Mouse (Mus musculus) thymus, adult 2 months (tissue): ENCODE measurements around the gene Ispd. TPM values are rescaled to one million over a fixed set of nuclear protein-coding genes. Genes with fewer than 3 reads are reported as not detected.

Experiments used
- DNase-seq: peaks from one replicate; pipeline ENCODE4 v3.0.0; 2021
- H3K27ac ChIP-seq: fragments of 200-500 bp; 2 replicates; pipeline ENCODE4 v1.5.1; 2012; ENCODE audit warnings: low read length, control low read depth; ENCODE audit not compliant: control insufficient read depth, insufficient read depth
- H3K27me3 ChIP-seq: fragments of 200-500 bp; 2 replicates; pipeline ENCODE4 v1.6.1; 2012; ENCODE audit warnings: mild to moderate bottlenecking, low read length, moderate library complexity, mixed read lengths; ENCODE audit not compliant: control insufficient read depth, insufficient read depth
- H3K36me3 ChIP-seq: fragments of 200-500 bp; 2 replicates; pipeline ENCODE4 v1.6.1; 2012; ENCODE audit warnings: mild to moderate bottlenecking, low read length, moderate library complexity; ENCODE audit not compliant: control insufficient read depth, insufficient read depth
- H3K4me1 ChIP-seq: fragments of 200-500 bp; replicated peaks from 2 replicates; pipeline ENCODE4 v1.6.1; 2012; ENCODE audit warnings: low read length; ENCODE audit not compliant: control insufficient read depth, insufficient read depth
- H3K4me3 ChIP-seq: fragments of 200-500 bp; 2 replicates; pipeline ENCODE4 v1.5.1; 2012; ENCODE audit warnings: mild to moderate bottlenecking, low read length, control low read depth, moderate library complexity; ENCODE audit not compliant: control insufficient read depth, insufficient read depth
- CTCF ChIP-seq: fragments of 200-500 bp; IDR thresholded peaks from 2 replicates; pipeline ENCODE4 v1.5.1; 2012; ENCODE audit warnings: mild to moderate bottlenecking, control low read depth, low read length, moderate library complexity, borderline replicate concordance; ENCODE audit not compliant: control insufficient read depth, poor library complexity, insufficient read depth; ENCODE audit errors: extremely low read depth
- POLR2A ChIP-seq: fragments of 200-500 bp; IDR thresholded peaks from 2 replicates; pipeline ENCODE4 v1.6.1; 2012; ENCODE audit warnings: mild to moderate bottlenecking, low read length, control low read depth, moderate library complexity; ENCODE audit not compliant: control insufficient read depth, poor library complexity, insufficient read depth; ENCODE audit errors: extremely low read depth
- WGBS: fragments of 180-500 bp; shearing (Covaris S2); methylation state at CpG from one replicate; pipeline ENCODE4 v1.1.7; 2018; 5-methylcytosine and 5-hydroxymethylcytosine counted together
- polyA plus RNA-seq: library from polyadenylated mRNA; depleted of rRNA; stranded (reverse); fragments of >200 nt; gene quantifications from 2 replicates; pipeline ENCODE4 v1.2.3, GENCODE M21; 2012

Gene Ispd
- polyA plus RNA-seq, 1 experiment: 0.53 TPM

DNA sequence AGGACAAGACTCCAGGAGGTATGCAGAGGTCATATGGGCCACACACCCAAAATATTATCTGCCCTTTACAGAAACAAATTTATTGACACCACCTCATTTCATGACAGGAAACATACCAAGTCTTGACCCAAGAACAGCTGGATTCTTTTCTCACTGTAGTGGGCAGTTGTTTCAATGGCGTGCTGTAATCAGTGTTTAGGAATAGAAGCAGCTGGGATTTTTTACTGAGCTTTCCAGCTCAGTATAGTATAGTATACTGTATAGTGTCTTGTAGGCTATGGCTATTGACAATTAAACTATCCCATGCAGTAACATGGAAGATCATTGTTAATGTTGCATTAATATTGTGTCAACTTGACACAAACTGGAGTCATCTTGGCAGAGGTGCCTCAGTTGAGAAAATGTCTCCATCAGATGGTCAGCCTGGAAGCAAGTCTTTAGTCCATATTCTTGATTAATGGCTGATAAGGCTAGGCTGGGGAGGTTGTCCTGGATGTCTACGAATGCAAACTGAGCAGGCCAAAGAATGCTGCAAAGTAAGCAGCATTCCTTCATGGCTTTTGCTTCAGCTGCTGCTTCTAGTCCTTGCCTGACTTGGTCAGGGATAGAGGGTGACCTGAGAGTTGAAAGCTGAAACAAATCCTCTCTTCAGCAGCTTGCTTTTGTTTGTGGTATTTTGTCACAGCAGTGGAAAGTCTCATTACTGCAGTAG is 216.4 kb downstream of the Ispd start:
- no peak overlapping the region for H3K27ac ChIP-seq
- H3K4me1 ChIP-seq: no peaks in the 10 kb centered on the region
- no peak for DNase-seq
- no peaks in the 10 kb centered on the region for H3K27me3 ChIP-seq
- H3K36me3 ChIP-seq: no peaks in the 10 kb centered on the region
- TF ChIP-seq POLR2A (no peak), CTCF (no peak)
- 93% methylated on average over 2 of the region's 2 CpGs for WGBS
- H3K4me3 ChIP-seq: no peak overlapping the region

- TF ChIP-seq CTCF: no peak
- no peak for TF ChIP-seq POLR2A
- Histone ChIP-seq H3K4me3 (no peak overlapping the region), H3K4me1 (no peaks in the 10 kb centered on the region), H3K27me3 (no peaks in the 10 kb centered on the region), H3K36me3 (no peaks in the 10 kb centered on the region), H3K27ac (no peak overlapping the region)
- DNase-seq: no peak
- 94% methylated on average over 7 of the region's 7 CpGs for WGBS
These were observed 240.9 kb downstream of the Ispd start for GRCm38 (mm10) chr12:36621960-36622736.

DNA sequence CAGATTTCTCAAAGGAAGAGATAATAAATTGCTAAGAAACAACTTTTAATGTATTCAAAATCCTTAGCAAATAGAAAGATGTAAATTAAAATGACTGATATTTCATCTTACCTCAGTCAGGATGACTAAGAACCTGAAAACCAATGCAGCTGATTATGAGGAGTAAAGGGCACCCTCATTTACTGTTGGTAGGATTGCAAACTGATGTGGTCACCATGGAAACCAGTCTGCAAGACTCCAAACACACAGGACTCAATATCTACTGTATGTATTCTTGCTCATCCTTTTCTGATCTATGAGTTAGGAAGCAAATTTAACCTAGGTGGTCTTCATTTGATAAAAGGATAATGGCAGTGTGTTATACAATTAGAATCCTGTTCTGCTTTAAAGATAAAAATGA is 246.0 kb downstream of the Ispd start:
- TF ChIP-seq CTCF: no peak
- no peak for TF ChIP-seq POLR2A

GRCm38 (mm10) chr12:36632427-36632826 is 251.2 kb downstream of the Ispd start:
- WGBS: 27% methylated on average over 1 of the region's 1 CpGs
- TF ChIP-seq POLR2A: no peak
- TF ChIP-seq CTCF: no peak
- no peaks in the 10 kb centered on the region for H3K27me3 ChIP-seq
- no peak for DNase-seq
- H3K4me1 ChIP-seq: no peaks in the 10 kb centered on the region
- H3K36me3 ChIP-seq: no peaks in the 10 kb centered on the region
- H3K27ac ChIP-seq: no peak overlapping the region
- no peak overlapping the region for H3K4me3 ChIP-seq

More for the DNA sequence above, 246.0 kb downstream of the Ispd start:
- no peaks in the 10 kb centered on the region for H3K4me1 ChIP-seq
- H3K4me3 ChIP-seq: no peak overlapping the region
- DNase-seq: no peak
- no peak overlapping the region for H3K27ac ChIP-seq
- H3K36me3 ChIP-seq: no peaks in the 10 kb centered on the region
- H3K27me3 ChIP-seq: no peaks in the 10 kb centered on the region

DNA sequence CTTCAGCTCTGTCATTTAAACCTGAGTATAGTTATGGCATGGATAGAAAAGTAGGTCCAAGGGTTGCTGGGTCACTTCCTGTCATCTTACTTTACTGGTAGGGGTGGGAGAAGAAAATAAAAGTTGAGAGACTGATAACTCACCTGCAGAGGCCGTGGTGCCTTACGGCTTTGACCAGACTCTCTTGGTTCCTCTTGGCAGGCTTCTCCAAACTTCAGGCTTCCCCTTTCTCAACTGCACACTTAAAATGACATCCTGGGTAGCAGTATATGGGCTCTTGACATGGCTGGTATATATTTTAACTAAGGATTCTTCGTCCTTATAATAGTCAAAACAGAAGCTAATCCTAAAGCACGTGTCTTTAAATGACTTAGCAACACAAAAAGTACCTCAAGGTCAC is 266.3 kb downstream of the Ispd start:
- no peak overlapping the region for H3K27ac ChIP-seq
- H3K4me1 ChIP-seq: no peaks in the 10 kb centered on the region
- no peaks in the 10 kb centered on the region for H3K36me3 ChIP-seq
- no peaks in the 10 kb centered on the region for H3K27me3 ChIP-seq
- 69% methylated on average over 4 of the region's 4 CpGs for WGBS
- no peak for TF ChIP-seq CTCF
- TF ChIP-seq POLR2A: no peak
- H3K4me3 ChIP-seq: no peak overlapping the region
- DNase-seq: no peak

DNA sequence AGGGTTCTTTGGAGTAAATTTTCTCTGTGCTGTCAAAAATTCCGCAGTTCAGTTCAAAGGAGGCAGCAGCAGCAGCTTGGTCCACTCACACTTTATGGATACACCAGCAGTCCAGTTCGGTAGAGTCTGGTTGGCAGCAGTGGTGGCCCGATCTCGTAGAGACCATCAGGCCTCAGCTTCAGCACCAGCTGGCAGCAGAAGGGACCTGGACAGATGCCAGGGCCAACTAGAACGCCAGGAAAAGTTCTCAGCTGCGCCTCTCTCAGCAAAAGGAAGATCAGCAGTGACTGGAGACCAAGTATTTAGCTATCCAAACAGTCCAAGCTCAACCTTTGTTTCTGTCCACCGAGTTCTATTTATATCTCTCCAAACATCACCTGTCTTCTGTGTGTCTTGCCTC is 281.2 kb downstream of the Ispd start:
- WGBS: 79% methylated on average over 7 of the region's 7 CpGs
- TF ChIP-seq POLR2A (no peak), CTCF (no peak)
- DNase-seq: no peak
- Histone ChIP-seq H3K27ac (no peak overlapping the region), H3K27me3 (no peaks in the 10 kb centered on the region), H3K4me1 (no peaks in the 10 kb centered on the region), H3K4me3 (no peak overlapping the region), H3K36me3 (no peaks in the 10 kb centered on the region)
